Mouse (Mus musculus) mesoderm, embryonic 11.5 days (tissue): ENCODE measurements around the gene Lgr6.

Source experiments
- DNase-seq: peaks from one replicate; pipeline ENCODE4 v3.0.0-alpha.2; 2012; ENCODE audit warnings: low read depth, low spot score

Lgr6 gene

DNA sequence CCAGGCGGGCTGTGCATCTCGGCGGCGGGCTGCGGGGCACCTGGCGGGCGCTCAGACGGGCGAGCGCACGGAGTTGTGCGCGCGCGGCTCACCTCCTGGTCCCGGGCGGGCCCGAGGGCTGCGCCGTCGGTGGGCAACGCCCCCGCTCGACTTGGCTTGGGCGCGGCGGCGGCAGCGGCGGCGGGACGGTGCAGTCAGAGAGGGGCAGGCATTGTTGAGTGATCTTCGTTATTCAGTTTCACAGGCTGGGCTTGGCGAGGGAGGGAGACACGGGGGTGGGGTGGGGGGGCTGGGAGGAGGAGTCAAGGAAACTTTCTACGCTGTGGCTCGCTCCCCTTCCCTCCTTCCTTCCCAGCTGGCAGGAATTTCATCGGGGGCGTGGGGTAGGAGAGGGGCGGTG is at the start of gene Lgr6:
Gene Lgr6 (minus strand): TSS at position 153 of the 400 bp plus-strand sequence.
- DNase-seq: no peak

DNA sequence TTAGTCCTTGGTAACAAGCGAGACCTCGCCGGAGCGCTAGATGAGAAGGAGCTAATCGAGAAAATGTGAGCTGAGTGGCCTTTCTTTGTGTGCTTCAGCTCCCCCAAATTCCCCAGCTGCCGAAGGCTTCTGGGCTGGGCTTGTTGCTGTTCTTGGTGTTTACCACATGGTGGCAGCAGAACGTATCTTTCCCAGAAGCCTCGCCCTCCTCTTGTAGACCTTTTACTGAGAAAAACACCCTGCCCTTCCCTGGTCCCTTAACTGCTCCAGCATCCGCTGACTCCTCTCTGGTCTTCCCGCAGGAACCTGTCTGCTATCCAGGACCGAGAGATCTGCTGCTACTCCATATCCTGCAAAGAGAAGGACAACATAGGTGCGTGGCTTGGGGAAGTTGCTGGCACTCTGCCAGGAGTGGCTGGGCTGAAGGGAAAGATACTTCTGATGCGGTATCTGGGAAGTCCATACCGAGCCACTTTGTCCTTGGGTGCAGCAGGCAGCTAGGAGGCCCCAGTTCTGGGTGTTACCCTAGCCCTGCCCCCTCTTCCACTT is 49.4 kb upstream of the Lgr6 start:
- DNase-seq: peak; percentile 92

DNA sequence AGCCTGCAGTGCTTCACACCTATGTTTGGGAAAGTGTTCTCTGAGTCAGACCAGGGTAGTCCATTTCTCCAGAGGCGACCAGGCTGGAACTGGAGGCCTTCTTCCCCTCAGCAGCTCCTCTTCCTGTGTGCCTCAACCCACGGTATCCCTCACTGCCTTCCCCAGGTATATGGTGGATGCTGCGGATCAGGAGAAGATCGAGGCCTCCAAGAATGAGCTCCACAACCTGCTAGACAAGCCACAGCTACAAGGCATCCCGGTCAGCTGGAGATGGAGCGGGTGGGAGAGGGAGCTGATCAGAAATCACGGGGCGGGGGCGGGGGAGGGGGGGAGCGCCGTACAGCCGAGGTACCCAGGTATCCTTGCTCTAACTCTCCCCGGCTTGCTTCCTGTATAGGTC is 48.9 kb upstream of the Lgr6 start:
- no peak for DNase-seq

- DNase-seq: no peak
Observed at GRCm38 (mm10) chr1:135148996-135149395, 43.9 kb upstream of the Lgr6 start.

- DNase-seq: no peak
Observed at GRCm38 (mm10) chr1:135148476-135148875, 43.4 kb upstream of the Lgr6 start.

DNA sequence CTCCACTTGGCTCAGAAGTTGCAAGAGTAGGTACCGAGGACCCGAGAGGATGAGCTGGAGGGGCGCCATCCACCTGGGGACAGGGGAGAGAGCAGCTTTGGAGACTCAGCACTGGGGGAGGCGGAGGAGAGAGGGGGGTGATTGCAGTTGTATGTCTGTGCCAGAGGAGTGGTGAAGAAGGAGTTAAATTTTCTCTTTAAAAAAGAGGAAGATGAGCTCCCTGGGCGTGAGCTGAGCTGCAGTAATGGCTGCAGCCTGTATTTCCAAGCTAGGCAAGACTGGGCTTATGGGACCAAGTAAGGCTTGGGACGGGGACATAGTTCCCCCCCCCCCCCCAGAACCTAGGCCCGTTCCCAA is 42.6 kb upstream of the Lgr6 start:
- DNase-seq: no peak

DNA sequence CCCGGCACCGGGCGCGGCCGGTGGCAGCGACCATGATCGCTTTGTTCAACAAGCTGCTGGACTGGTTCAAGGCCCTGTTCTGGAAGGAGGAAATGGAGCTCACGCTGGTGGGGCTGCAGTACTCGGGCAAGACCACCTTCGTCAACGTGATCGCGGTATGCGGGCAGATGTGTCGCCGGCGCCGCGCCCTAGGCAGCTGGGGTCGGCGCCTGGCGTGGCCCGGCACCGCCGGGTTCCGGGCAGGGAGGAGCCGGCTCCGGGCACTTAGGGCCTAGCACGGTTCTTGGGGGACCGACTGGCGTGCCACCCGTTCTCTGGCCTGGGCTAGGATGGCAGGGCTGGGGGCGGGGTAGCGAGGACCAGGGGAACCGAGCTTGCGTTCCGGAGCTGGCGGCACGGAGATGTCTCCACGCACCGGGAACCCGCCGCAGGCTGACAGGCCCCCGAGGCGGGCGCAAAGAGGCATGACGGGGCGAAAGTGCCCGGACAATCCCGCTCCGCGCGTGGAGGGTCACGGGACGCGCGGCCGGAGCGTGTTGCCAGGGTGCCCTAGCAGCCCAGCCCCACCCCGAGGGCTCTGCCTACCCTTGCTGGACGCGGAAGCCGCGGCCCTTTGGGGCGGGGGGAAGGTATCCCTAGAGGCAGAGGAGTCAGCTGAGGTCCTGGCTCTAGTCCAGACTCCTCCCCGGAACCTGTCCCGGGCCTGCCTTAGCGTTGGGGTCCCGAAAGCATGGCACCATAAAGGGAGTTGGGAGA is 42.0 kb upstream of the Lgr6 start:
- peak; percentile 66 for DNase-seq

- peak; percentile 71 for DNase-seq
Observed at GRCm38 (mm10) chr1:135146077-135146945, 41.2 kb upstream of the Lgr6 start, which contains the start of gene Arl8a. TSS of gene Arl8a (plus strand) at chr1:135146824.

DNA sequence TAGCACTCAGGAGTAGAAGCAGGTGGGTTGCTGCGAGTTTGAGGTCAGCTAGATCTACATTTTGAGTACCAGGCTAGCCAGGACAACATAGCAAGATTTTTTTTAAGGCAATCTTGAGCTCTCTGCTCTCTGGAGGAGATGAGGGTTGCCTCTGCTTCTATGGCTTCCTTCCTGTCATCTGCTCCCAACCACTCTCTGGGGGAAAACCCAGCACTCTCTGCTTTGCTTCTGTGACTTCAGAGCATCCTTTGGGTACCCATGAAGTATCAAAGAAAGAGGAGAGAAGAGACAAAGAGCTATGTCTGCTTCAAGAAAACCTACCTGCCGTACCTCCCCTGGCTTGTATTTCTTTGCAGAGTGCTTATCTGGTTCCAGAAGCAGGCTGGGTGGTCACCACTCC is 38.9 kb upstream of the Lgr6 start:
- DNase-seq: no peak

GRCm38 (mm10) chr1:135142452-135142851 is 37.4 kb upstream of the Lgr6 start:
- no peak for DNase-seq

- no peak for DNase-seq
Observed at GRCm38 (mm10) chr1:135139906-135140305, 34.8 kb upstream of the Lgr6 start.

DNA sequence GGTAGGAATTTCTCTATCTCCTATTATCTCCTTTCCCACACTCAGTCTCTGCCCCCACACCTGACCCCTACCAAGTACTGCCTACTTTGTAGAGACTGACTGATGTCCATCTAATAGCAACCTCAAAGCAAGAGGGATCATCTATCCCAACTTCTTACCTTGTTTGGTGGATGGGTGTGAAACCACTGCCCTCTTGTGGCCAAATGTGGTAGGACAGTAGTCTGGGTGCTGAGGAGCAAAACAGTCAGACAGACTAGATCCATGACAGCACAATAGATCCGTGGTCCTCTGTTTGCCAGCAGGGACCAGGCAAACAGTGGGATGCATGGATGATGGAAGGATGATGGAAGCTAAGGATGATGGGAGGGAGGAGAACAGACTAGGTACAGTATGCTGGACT is 31.4 kb upstream of the Lgr6 start:
- peak; percentile 85 for DNase-seq

GRCm38 (mm10) chr1:135135111-135135787 is 30.2 kb upstream of the Lgr6 start:
- DNase-seq: no peak

GRCm38 (mm10) chr1:135133678-135134435 is 28.8 kb upstream of the Lgr6 start:
- DNase-seq: no peak

DNA sequence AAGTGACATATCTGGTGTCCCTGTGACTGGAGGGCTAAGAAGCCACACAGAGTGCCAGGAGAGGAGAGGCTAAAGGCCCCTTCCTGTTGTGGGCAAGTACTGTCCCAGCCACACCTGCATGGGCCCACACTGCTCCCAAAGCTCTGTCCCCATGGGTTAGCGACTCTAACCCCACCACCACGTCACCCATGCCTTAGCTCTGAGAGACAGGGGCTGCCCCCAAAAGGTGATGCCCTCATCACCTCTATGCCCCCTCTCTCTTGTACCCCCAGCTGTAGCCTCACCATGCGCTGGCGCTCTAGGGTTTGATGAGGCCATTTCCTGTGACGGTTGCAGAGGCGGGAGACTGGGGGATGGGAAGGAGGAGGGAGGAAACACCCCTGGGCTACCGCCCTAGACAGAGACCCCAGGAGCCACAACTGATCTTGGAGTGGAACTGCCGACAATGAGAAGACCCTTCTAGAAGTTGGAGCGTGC is 27.9 kb upstream of the Lgr6 start:
- no peak for DNase-seq

DNA sequence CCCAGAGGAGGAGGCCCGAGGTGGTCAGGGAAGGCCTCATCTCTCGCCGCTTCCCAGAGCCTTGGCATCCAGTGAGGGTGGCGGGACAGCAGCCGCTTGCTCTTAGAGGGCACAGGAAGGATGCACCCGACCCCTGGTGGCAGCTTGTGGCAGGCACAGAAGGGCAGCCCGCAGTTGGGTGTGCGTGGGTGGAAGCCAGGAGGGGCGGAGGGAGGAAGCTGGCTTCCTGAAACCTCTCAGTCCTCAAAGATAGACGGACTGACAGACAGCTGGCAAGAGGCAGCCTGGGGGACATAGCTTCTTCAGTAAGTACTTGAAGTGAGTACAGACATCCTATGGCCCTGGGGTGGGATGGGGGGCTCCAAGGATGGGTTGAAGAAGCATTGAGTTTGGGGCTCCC is 27.4 kb upstream of the Lgr6 start, which contains the start of gene Ptpn7:
Gene Ptpn7 (plus strand): TSS at position 228 of the 400 bp plus-strand sequence.
- DNase-seq: peak; percentile 45

DNA sequence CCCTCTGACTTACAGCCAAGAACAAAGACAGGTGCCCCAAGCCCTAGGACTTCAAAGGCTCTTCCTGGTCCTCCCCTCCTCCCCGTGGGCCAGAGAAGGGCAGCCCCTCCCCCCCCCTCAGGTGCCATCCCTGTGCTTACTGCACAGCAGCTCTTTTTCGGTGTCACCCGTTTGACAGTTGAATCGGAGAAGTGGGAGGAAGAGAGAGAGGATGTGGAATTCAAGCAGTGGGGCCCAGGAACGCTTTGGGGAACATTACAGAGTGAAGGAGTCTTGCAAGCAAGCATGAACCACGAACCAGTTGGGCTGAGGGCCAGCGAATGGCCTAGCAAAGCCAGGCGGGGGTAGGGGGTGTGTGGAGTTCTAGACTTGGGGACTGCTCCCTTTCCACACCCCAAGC is 26.5 kb upstream of the Lgr6 start:
- DNase-seq: no peak

DNA sequence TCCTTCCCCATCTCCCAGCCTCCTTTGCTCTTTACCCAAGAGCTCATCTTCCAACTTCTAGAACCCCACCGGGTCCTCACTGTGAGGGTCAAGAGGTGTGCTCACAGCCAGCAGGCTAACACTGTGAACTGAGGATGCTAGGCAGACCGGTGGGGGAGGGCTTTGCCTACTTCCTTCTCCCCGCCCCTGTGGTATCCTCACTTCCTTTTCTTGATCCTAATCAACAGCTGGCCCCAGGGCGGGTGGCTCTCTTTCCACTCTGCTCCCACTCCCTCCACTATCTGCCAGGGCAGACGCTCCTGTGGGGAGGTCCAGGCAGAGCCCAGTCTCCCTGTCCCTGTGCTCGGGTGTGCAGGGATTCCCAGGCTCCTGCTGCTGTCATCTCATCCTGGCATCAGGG is 26.0 kb upstream of the Lgr6 start:
- no peak for DNase-seq

DNA sequence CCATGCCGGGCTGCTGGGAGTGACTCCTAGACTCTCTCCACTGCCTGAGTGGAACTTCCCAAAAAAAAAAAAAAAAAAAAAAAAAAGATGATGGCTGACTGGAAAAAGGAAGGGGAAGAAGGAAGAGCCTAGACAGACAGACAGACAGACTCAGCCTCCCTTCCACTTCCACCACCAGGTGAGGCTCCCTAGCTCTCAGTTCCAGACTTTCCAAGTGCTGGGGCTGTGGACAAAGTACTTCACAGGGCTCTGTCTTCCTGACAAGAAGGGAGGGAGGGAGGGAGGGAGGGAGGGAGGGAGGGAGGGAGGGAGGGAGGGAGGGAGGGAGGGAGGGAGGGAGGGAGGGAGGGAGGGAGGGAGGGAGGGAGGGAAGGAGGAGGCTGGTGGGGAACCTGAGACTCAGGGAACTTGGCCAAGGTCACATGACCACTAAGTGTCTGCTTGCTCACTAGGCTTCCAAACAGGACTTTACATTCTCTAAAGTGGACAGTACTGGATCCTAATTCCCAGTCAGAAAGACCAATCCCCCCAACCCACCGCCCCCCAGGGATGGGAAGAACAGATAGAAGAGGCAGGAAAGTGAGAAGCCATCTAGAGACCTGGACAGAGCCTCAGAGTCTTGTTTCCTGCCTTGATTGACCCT is 25.4 kb upstream of the Lgr6 start:
- no peak for DNase-seq

GRCm38 (mm10) chr1:135129543-135130183 is 24.6 kb upstream of the Lgr6 start:
- DNase-seq: no peak
